Mouse (Mus musculus): ENCODE measurements around the gene Mep1a. TPM values are rescaled to one million over a fixed set of nuclear protein-coding genes. Genes with fewer than 3 reads are reported as not detected.

Gene Mep1a
- polyA plus RNA-seq, 1 experiment from 2014 or later: not detected

GRCm38 (mm10) chr17:43451216-43451615 lies 51.4 kb downstream of the Mep1a start:
- Histone ChIP-seq H3K4me2 (ENCODE audit: low read length) (no peak overlapping the region), H3K4me1 (ENCODE audit: control insufficient read depth in 2 of 2, insufficient read depth in 2 of 2, low read length in 2 of 2) (no peaks in the 10 kb centered on the region), H3K36me3 (ENCODE audit: control insufficient read depth, insufficient read depth, low read length) (peaks cover 16% of the 10 kb centered on the region), H3K9me3 (ENCODE audit: control insufficient read depth, low read length) (no peaks in the 10 kb centered on the region), H3K9ac (ENCODE audit: low read length) (no peak overlapping the region), H3K27ac (replicated peaks in 1 of 2; ENCODE audit: control insufficient read depth in 1 of 2, insufficient read depth in 1 of 2, low read depth in 2 of 2, low read length in 2 of 2) (no peak overlapping the region), H3K27me3 (ENCODE audit: control insufficient read depth, insufficient read depth, low read length) (no peaks in the 10 kb centered on the region), H3K4me3 (ENCODE audit: control insufficient read depth in 1 of 2, insufficient read depth in 1 of 2, low read depth in 1 of 2, low read length in 2 of 2) (no peak overlapping the region)
- no peak for ATAC-seq (ENCODE audit: insufficient number of reproducible peaks, insufficient read depth, low FRiP score, low read depth)
- 42% methylated on average over 1 of the region's 1 CpGs for WGBS

DNA sequence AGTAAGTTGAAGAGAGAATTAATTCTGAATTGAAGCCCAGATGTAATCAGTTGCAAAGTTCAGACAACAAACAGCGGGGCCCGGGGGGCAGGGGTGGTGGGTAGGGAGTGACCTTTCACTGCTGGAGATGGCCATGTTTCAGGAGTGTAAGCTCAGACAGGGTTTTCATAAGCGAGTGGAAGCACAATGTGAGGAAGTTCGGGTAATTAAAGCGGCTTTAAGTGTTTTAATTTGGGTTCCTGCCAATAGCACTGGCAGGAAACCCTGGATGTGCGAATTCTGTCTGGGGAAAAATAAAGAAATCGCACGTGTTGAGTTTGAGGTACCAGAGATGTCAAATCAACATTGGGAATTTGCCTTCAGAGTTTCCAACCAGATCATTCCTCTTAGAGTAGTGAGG lies 68.1 kb downstream of the Mep1a start:
- 62% methylated on average over 8 of the region's 8 CpGs for WGBS
- no peaks in the 10 kb centered on the region; the same call in 1 of the 2 replicates for H3K36me3 ChIP-seq (ENCODE audit: control insufficient read depth, insufficient read depth, low read length)
- H3K27me3 ChIP-seq (ENCODE audit: control insufficient read depth, insufficient read depth, low read length): no peaks in the 10 kb centered on the region
- ATAC-seq (ENCODE audit: insufficient number of reproducible peaks, insufficient read depth, low FRiP score, low read depth): no peak
- no peak overlapping the region for H3K27ac ChIP-seq (replicated peaks in 1 of 2; ENCODE audit: control insufficient read depth in 1 of 2, insufficient read depth in 1 of 2, low read depth in 2 of 2, low read length in 2 of 2)
- H3K9me3 ChIP-seq (ENCODE audit: control insufficient read depth, low read length): no peaks in the 10 kb centered on the region
- H3K4me3 ChIP-seq (ENCODE audit: control insufficient read depth in 1 of 2, insufficient read depth in 1 of 2, low read depth in 1 of 2, low read length in 2 of 2): no peak overlapping the region
- no peak overlapping the region for H3K4me2 ChIP-seq (ENCODE audit: low read length)
- H3K9ac ChIP-seq (ENCODE audit: low read length): no peak overlapping the region
- no peaks in the 10 kb centered on the region for H3K4me1 ChIP-seq (ENCODE audit: control insufficient read depth in 2 of 2, insufficient read depth in 2 of 2, low read length in 2 of 2)

DNA sequence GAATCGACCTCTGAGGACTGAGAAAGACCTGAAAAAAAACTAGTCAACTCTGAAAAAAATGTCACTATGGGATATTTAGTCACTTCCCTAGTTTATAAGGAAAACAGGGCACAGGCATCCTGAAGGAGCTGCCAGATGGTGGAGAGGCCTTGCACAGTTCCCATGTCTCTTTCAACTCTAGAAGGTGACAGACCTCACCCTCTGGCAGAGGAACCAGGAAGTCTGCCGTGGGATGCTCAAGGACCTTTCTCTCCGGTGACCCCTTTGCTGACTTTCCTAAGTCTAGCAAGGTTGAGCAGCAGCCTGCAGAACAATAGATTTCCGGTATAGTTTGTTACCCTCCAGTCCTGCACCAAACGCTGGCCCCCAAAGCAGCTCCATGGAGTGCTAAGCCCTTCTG lies 70.9 kb downstream of the Mep1a start:
- Histone ChIP-seq H3K4me1 (ENCODE audit: control insufficient read depth in 2 of 2, insufficient read depth in 2 of 2, low read length in 2 of 2) (no peaks in the 10 kb centered on the region), H3K36me3 (ENCODE audit: control insufficient read depth, insufficient read depth, low read length) (no peaks in the 10 kb centered on the region; the same call in 1 of the 2 replicates), H3K9me3 (ENCODE audit: control insufficient read depth, low read length) (no peaks in the 10 kb centered on the region), H3K27me3 (ENCODE audit: control insufficient read depth, insufficient read depth, low read length) (no peaks in the 10 kb centered on the region), H3K4me2 (ENCODE audit: low read length) (no peak overlapping the region), H3K9ac (ENCODE audit: low read length) (no peak overlapping the region), H3K27ac (replicated peaks in 1 of 2; ENCODE audit: control insufficient read depth in 1 of 2, insufficient read depth in 1 of 2, low read depth in 2 of 2, low read length in 2 of 2) (no peak overlapping the region), H3K4me3 (ENCODE audit: control insufficient read depth in 1 of 2, insufficient read depth in 1 of 2, low read depth in 1 of 2, low read length in 2 of 2) (no peak overlapping the region)
- WGBS: 41% methylated on average over 5 of the region's 5 CpGs
- ATAC-seq (ENCODE audit: insufficient number of reproducible peaks, insufficient read depth, low FRiP score, low read depth): peak; percentile 45; the same call in 1 of the 2 replicates

Other genes starting within 250 kb of the Mep1a start
- gene Adgrf1, start 232.5 kb downstream of the Mep1a start, polyA plus RNA-seq (2014; fragmentation: Nextera tagmentation; extraction: Ambion mirVana): not detected in 2 replicates
- 20.9 and 26.0 TPM in 2 replicates for gene Adgrf5, start 142.4 kb downstream of the Mep1a start, polyA plus RNA-seq (2014; fragmentation: Nextera tagmentation; extraction: Ambion mirVana)
- 0.26 TPM in 1 of 2 replicates, not detected in the other for gene Ankrd66, start 40.8 kb upstream of the Mep1a start, polyA plus RNA-seq (2014; fragmentation: Nextera tagmentation; extraction: Ambion mirVana)
- 19.2 and 20.5 TPM in 2 replicates for gene Pla2g7, start 65.3 kb upstream of the Mep1a start, polyA plus RNA-seq (2014; fragmentation: Nextera tagmentation; extraction: Ambion mirVana)
- 0.04 TPM in 1 of 2 replicates, not detected in the other for gene Tdrd6, start 127.5 kb upstream of the Mep1a start, polyA plus RNA-seq (2014; fragmentation: Nextera tagmentation; extraction: Ambion mirVana)
- 14.2 and 15.7 TPM in 2 replicates for gene Slc25a27, start 164.4 kb upstream of the Mep1a start, polyA plus RNA-seq (2014; fragmentation: Nextera tagmentation; extraction: Ambion mirVana)
- gene Cyp39a1, start 164.6 kb upstream of the Mep1a start, polyA plus RNA-seq (2014; fragmentation: Nextera tagmentation; extraction: Ambion mirVana): 48.7 and 51.5 TPM in 2 replicates